Comparison of ENCODE assay signal across 19 mouse cellular contexts in genomic region chr13:64018586-64019141, GRCm38 (mm10).
DNase-seq lines count a peak whose midpoint lies in the region; ATAC-seq and TF ChIP-seq lines count a peak whose summit lies in the region.
"Had no signal": no experiment of that assay in that cellular context is flagged by ENCODE, and none has a peak within 500 bp of the region (broad histone marks: within the 10 kb centered on the region; RNA-seq: fewer than 3 reads in every experiment).

No protein-coding gene starts in this region.

- no peak overlapping the region for H3K4me3 ChIP-seq in forebrain, embryonic 13.5 days
- no peak overlapping the region for H3K4me3 ChIP-seq in forebrain, embryonic 10.5 days
- no peak overlapping the region for H3K4me3 ChIP-seq in lung, postnatal 0 days (ENCODE audit: low read depth, low read length)
- no peak overlapping the region for H3K4me3 ChIP-seq in lung, adult 2 months (replicated peaks; ENCODE audit: extremely low read depth, low read depth, low read length)
- H3K4me3 ChIP-seq in intestine, embryonic 16.5 days (ENCODE audit: low read length): no peak overlapping the region
- H3K4me3 ChIP-seq: heart, embryonic 13.5 days; liver, embryonic 13.5 days; midbrain, embryonic 12.5 days had no signal

- 72% methylated on average over 10 of the region's 10 CpGs for WGBS in forebrain, embryonic 13.5 days
- 86% methylated on average over 10 of the region's 10 CpGs for WGBS in forebrain, embryonic 10.5 days
- 56% methylated on average over 10 of the region's 10 CpGs for WGBS in lung, postnatal 0 days
- 78% methylated on average over 10 of the region's 10 CpGs for WGBS in lung, adult 2 months
- WGBS in intestine, embryonic 16.5 days: 57% methylated on average over 10 of the region's 10 CpGs

- no peak for DNase-seq in forebrain, embryonic 10.5 days (ENCODE audit: extremely low spot score, low spot score)
- DNase-seq in kidney, postnatal 10 days: peak; percentile 29
- no peak for DNase-seq in kidney, adult 11 months
- peak; percentile 50 for DNase-seq in lung, postnatal 0 days (ENCODE audit: low spot score)
- no peak for DNase-seq in lung, adult 2 months
- no peak for DNase-seq in heart, postnatal 25 days (ENCODE audit: low spot score)
- DNase-seq: adrenal gland, adult 2 months; cerebellum, adult 11 months; gastrocnemius, postnatal 36 days; heart, postnatal 4 days; kidney, adult 9 months; liver, embryonic 13.5 days; retina, postnatal 1 day had no signal

- no peak overlapping the region for H3K27ac ChIP-seq in forebrain, embryonic 13.5 days
- no peak overlapping the region for H3K27ac ChIP-seq in forebrain, embryonic 10.5 days
- H3K27ac ChIP-seq in lung, postnatal 0 days (ENCODE audit: low read length): no peak overlapping the region
- H3K27ac ChIP-seq in intestine, embryonic 16.5 days (ENCODE audit: low read length): peak overlapping the region; percentile 39
- H3K27ac ChIP-seq: heart, embryonic 13.5 days; liver, embryonic 13.5 days; midbrain, embryonic 12.5 days had no signal

- no peak for TF ChIP-seq EP300 in lung, postnatal 0 days (IDR thresholded peaks at IDR 0.05)

- no peaks in the 10 kb centered on the region for H3K36me3 ChIP-seq in forebrain, embryonic 13.5 days (ENCODE audit: poor library complexity, severe bottlenecking)
- H3K36me3 ChIP-seq in forebrain, embryonic 10.5 days (replicated peaks): no peaks in the 10 kb centered on the region
- no peaks in the 10 kb centered on the region for H3K36me3 ChIP-seq in lung, postnatal 0 days (ENCODE audit: insufficient read depth, low read length)
- no peaks in the 10 kb centered on the region for H3K36me3 ChIP-seq in intestine, embryonic 16.5 days (ENCODE audit: control insufficient read depth, insufficient read depth, low read length)
- H3K36me3 ChIP-seq: heart, embryonic 13.5 days; liver, embryonic 13.5 days; midbrain, embryonic 12.5 days had no signal

- no peaks in the 10 kb centered on the region for H3K9me3 ChIP-seq in forebrain, embryonic 13.5 days (replicated peaks)
- no peaks in the 10 kb centered on the region for H3K9me3 ChIP-seq in forebrain, embryonic 10.5 days
- H3K9me3 ChIP-seq in lung, postnatal 0 days (ENCODE audit: low read length): no peaks in the 10 kb centered on the region
- H3K9me3 ChIP-seq in intestine, embryonic 16.5 days (ENCODE audit: control insufficient read depth, low read length): no peaks in the 10 kb centered on the region
- H3K9me3 ChIP-seq: heart, embryonic 13.5 days; liver, embryonic 13.5 days; midbrain, embryonic 12.5 days had no signal

- peaks cover 23% of the 10 kb centered on the region for H3K4me1 ChIP-seq in forebrain, embryonic 13.5 days
- peaks cover 17% of the 10 kb centered on the region for H3K4me1 ChIP-seq in forebrain, embryonic 10.5 days
- H3K4me1 ChIP-seq in lung, postnatal 0 days (ENCODE audit: insufficient read depth, low read depth, low read length): no peaks in the 10 kb centered on the region
- no peaks in the 10 kb centered on the region for H3K4me1 ChIP-seq in lung, adult 2 months (ENCODE audit: control insufficient read depth, insufficient read depth, low read length)
- H3K4me1 ChIP-seq in intestine, embryonic 16.5 days (ENCODE audit: control insufficient read depth, insufficient read depth, low read length): no peaks in the 10 kb centered on the region
- H3K4me1 ChIP-seq: liver, embryonic 13.5 days had no signal

- peak; percentile 57 for ATAC-seq in forebrain, embryonic 13.5 days
- peak; percentile 25; the same call in 1 of the 2 replicates for ATAC-seq in lung, postnatal 0 days
- peak; percentile 43; the same call in 1 of the 2 replicates for ATAC-seq in intestine, embryonic 16.5 days
- ATAC-seq: hindbrain, embryonic 16.5 days had no signal

- H3K9ac ChIP-seq in forebrain, embryonic 13.5 days: no peak overlapping the region
- no peak overlapping the region for H3K9ac ChIP-seq in lung, postnatal 0 days (replicated peaks; ENCODE audit: low read depth)
- no peak overlapping the region for H3K9ac ChIP-seq in intestine, embryonic 16.5 days (ENCODE audit: low read depth, low read length)
- H3K9ac ChIP-seq: heart, embryonic 13.5 days; liver, embryonic 13.5 days; midbrain, embryonic 12.5 days had no signal

- no peak for TF ChIP-seq POLR2A in lung, adult 2 months (IDR thresholded peaks at IDR 0.05; ENCODE audit: borderline replicate concordance, extremely low read depth, low read depth, low read length)

- H3K4me2 ChIP-seq in forebrain, embryonic 13.5 days: no peak overlapping the region
- H3K4me2 ChIP-seq in lung, postnatal 0 days (replicated peaks; ENCODE audit: low read depth, low read length): no peak overlapping the region
- no peak overlapping the region for H3K4me2 ChIP-seq in intestine, embryonic 16.5 days (ENCODE audit: low read depth, low read length)
- H3K4me2 ChIP-seq: heart, embryonic 13.5 days; liver, embryonic 13.5 days; midbrain, embryonic 12.5 days had no signal

- intact Hi-C loops in heart, postnatal 25 days (cut with DNase I): no loop called here

- H3K27me3 ChIP-seq in forebrain, embryonic 13.5 days: 0 out of 2 replicates have a peak, but pooled peaks cover 5% of the 10 kb centered on the region
- H3K27me3 ChIP-seq in forebrain, embryonic 10.5 days (ENCODE audit: poor library complexity, severe bottlenecking): 0 out of 2 replicates have a peak, but pooled peaks cover 6% of the 10 kb centered on the region
- H3K27me3 ChIP-seq in lung, postnatal 0 days (replicated peaks; ENCODE audit: insufficient read depth, low read length): no peaks in the 10 kb centered on the region
- H3K27me3 ChIP-seq in intestine, embryonic 16.5 days (replicated peaks; ENCODE audit: control insufficient read depth, insufficient read depth, low read length): no peaks in the 10 kb centered on the region
- H3K27me3 ChIP-seq: CH12.LX; heart, embryonic 13.5 days; liver, embryonic 13.5 days; midbrain, embryonic 12.5 days had no signal

- no peak for TF ChIP-seq CTCF in lung, postnatal 0 days (IDR thresholded peaks at IDR 0.05)
- TF ChIP-seq CTCF in lung, adult 2 months (IDR thresholded peaks at IDR 0.05; ENCODE audit: insufficient read depth, low read length): no peak

Comparison
In these comparisons a context has a peak if more than half of its experiments do, and no peak if none do; other contexts are left out.
1. DNase-seq: peak in kidney, postnatal 10 days (single experiment) and lung, postnatal 0 days (single experiment); none in forebrain, embryonic 10.5 days (single experiment), kidney, adult 11 months (single experiment), lung, adult 2 months (single experiment) and heart, postnatal 25 days (single experiment).
2. Peak in every context shown above with its lines, with median percentiles within 50 percentile points of each other: ATAC-seq.